Comparison of ENCODE assay signal across 13 mouse cellular contexts in genomic region chr2:31209525-31209924, GRCm38 (mm10). TPM values are rescaled to one million over a fixed set of nuclear protein-coding genes. Genes with fewer than 3 reads are reported as not detected.
DNase-seq lines count a peak whose midpoint lies in the region; ATAC-seq and TF ChIP-seq lines count a peak whose summit lies in the region.
"Had no signal": no experiment of that assay in that cellular context is flagged by ENCODE, and none has a peak within 500 bp of the region (broad histone marks: within the 10 kb centered on the region; RNA-seq: fewer than 3 reads in every experiment).

No protein-coding gene starts in this region.

- no peaks in the 10 kb centered on the region for H3K9me3 ChIP-seq in forebrain, embryonic 14.5 days (replicated peaks; ENCODE audit: control insufficient read depth, low read length)
- H3K9me3 ChIP-seq: embryonic facial prominence, embryonic 10.5 days; forebrain, embryonic 12.5 days; liver, embryonic 12.5 days had no signal

- H3K27ac ChIP-seq in heart, adult 2 months: no peak overlapping the region
- no peak overlapping the region for H3K27ac ChIP-seq in left cerebral cortex, adult 2 months
- no peak overlapping the region for H3K27ac ChIP-seq in forebrain, embryonic 14.5 days (ENCODE audit: low read depth, low read length)
- H3K27ac ChIP-seq: embryonic facial prominence, embryonic 10.5 days; forebrain, embryonic 12.5 days; hindbrain, postnatal 0 days; liver, embryonic 12.5 days had no signal

- no peak for DNase-seq in heart, adult 2 months
- no peak for DNase-seq in heart, adult 8-10 months (ENCODE audit: low spot score)
- DNase-seq in left cerebral cortex, adult 2 months (ENCODE audit: extremely low spot score in 1 of 2, low spot score in 2 of 2): no peak
- no peak for DNase-seq in left cerebral cortex, adult 8-10 months (ENCODE audit: low spot score in 2 of 2)
- peak; percentile 21 to 29 for DNase-seq in B cell, adult 2 months
- DNase-seq in brain, adult 2 months (ENCODE audit: low read depth, low spot score): peak; percentile 43
- no peak for DNase-seq in embryo, embryonic 9.5 days (ENCODE audit: extremely low spot score)
- no peak for DNase-seq in forebrain, embryonic 14.5 days (ENCODE audit: low spot score)
- DNase-seq: gastrocnemius, postnatal 10 days had no signal

- no peaks in the 10 kb centered on the region for H3K4me1 ChIP-seq in heart, adult 2 months (ENCODE audit: control insufficient read depth, insufficient read depth, low read length)
- H3K4me1 ChIP-seq in forebrain, embryonic 14.5 days (ENCODE audit: control insufficient read depth, insufficient read depth, low read length): peaks cover 4% of the 10 kb centered on the region; the same call in 1 of the 2 replicates

- 84% methylated on average over 4 of the region's 4 CpGs for WGBS in heart, adult 2 months
- 92% methylated on average over 4 of the region's 4 CpGs for WGBS in forebrain, embryonic 14.5 days

- TF ChIP-seq CTCF in heart, adult 2 months (IDR thresholded peaks at IDR 0.05): peak; percentile 53
- TF ChIP-seq CTCF in left cerebral cortex, adult 2 months (IDR thresholded peaks at IDR 0.05): peak; percentile 31

- no peaks in the 10 kb centered on the region for H3K36me3 ChIP-seq in heart, adult 2 months (ENCODE audit: control insufficient read depth, insufficient read depth, low read length)
- H3K36me3 ChIP-seq in forebrain, embryonic 14.5 days (ENCODE audit: control insufficient read depth, insufficient read depth, low read length): peaks cover 50% of the 10 kb centered on the region

- H3K4me2 ChIP-seq in forebrain, embryonic 14.5 days (ENCODE audit: low read length): no peak overlapping the region
- H3K4me2 ChIP-seq: forebrain, embryonic 12.5 days; liver, embryonic 12.5 days had no signal

- no peaks in the 10 kb centered on the region for H3K27me3 ChIP-seq in heart, adult 2 months (ENCODE audit: control insufficient read depth, insufficient read depth, low read length)
- H3K27me3 ChIP-seq in forebrain, embryonic 14.5 days (replicated peaks; ENCODE audit: control insufficient read depth, insufficient read depth, low read length): no peaks in the 10 kb centered on the region
- H3K27me3 ChIP-seq: forebrain, embryonic 12.5 days; liver, embryonic 12.5 days had no signal

- intact Hi-C loops in heart, adult 2 months (cut with DNase I): no loop called here
- intact Hi-C loops in left cerebral cortex, adult 2 months (cut with DNase I): no loop called here

- no peak for TF ChIP-seq EP300 in heart, adult 2 months (IDR thresholded peaks at IDR 0.05; ENCODE audit: insufficient read depth, low read depth, low read length)

- no peak for TF ChIP-seq POLR2A in heart, adult 2 months (IDR thresholded peaks at IDR 0.05; ENCODE audit: insufficient read depth, low read depth, low read length)

- H3K79me2 ChIP-seq in heart, adult 2 months (replicated peaks; ENCODE audit: control insufficient read depth, insufficient read depth, low read length): no peaks in the 10 kb centered on the region

- H3K4me3 ChIP-seq in heart, adult 2 months: no peak overlapping the region
- H3K4me3 ChIP-seq in left cerebral cortex, adult 2 months: no peak overlapping the region
- no peak overlapping the region for H3K4me3 ChIP-seq in forebrain, embryonic 14.5 days (ENCODE audit: low read depth, low read length)
- H3K4me3 ChIP-seq: embryonic facial prominence, embryonic 10.5 days; forebrain, embryonic 12.5 days; liver, embryonic 12.5 days had no signal

- H3K9ac ChIP-seq in heart, adult 2 months (ENCODE audit: low read depth, low read length): no peak overlapping the region
- no peak overlapping the region for H3K9ac ChIP-seq in forebrain, embryonic 14.5 days (ENCODE audit: low read length)
- H3K9ac ChIP-seq: forebrain, embryonic 12.5 days; liver, embryonic 12.5 days had no signal

- no peak for ATAC-seq in forebrain, embryonic 14.5 days
- ATAC-seq: hindbrain, postnatal 0 days; liver, embryonic 12.5 days had no signal

RNA-seq across cellular contexts. Expression of gene Ncs1, which starts 36.1 kb away (rescaled TPM):
- total RNA-seq in heart, adult 2 months (2021): 10 to 100 TPM; 11.8 to 14.1 TPM
- polyA plus RNA-seq in heart, adult 2 months (2012; rRNA removed): 5.9 and 8.3 TPM in 2 replicates
- 10 to 100 TPM; 10.0 to 16.2 (median 14.1) TPM for total RNA-seq in heart, adult 8-10 months (2022)
- 100 to 1,000 TPM; 217 to 242 TPM for total RNA-seq in left cerebral cortex, adult 2 months (2021)
- total RNA-seq in left cerebral cortex, adult 8-10 months (2022): 100 to 1,000 TPM; 207 to 245 (median 229) TPM
- polyA plus RNA-seq in forebrain, embryonic 14.5 days (2014; fragmentation: Nextera tagmentation; extraction: Ambion mirVana): 95.2 and 109 TPM in 2 replicates

RNA-seq across cellular contexts. Expression of gene Gpr107, which starts 57.4 kb away (rescaled TPM):
- 10 to 100 TPM; 29.0 to 30.9 TPM for total RNA-seq in heart, adult 2 months (2021)
- 16.0 and 32.3 TPM in 2 replicates for polyA plus RNA-seq in heart, adult 2 months (2012; rRNA removed)
- total RNA-seq in heart, adult 8-10 months (2022): 10 to 100 TPM; 27.1 to 34.5 (median 29.8) TPM
- total RNA-seq in left cerebral cortex, adult 2 months (2021): 10 to 100 TPM; 45.2 to 51.5 TPM
- total RNA-seq in left cerebral cortex, adult 8-10 months (2022): 10 to 100 TPM; 47.0 to 55.6 (median 48.1) TPM
- polyA plus RNA-seq in forebrain, embryonic 14.5 days (2014; fragmentation: Nextera tagmentation; extraction: Ambion mirVana): 26.8 and 28.3 TPM in 2 replicates

Comparison
In these comparisons a context has a peak if more than half of its experiments do, and no peak if none do; other contexts are left out.
1. DNase-seq: peak in B cell, adult 2 months (2 of 2) and brain, adult 2 months (single experiment); none in heart, adult 2 months (0 of 2), heart, adult 8-10 months (single experiment), left cerebral cortex, adult 2 months (0 of 2), left cerebral cortex, adult 8-10 months (0 of 2), embryo, embryonic 9.5 days (single experiment) and forebrain, embryonic 14.5 days (single experiment).
2. RNA of gene Ncs1, which starts 36.1 kb away (total RNA-seq): 217 to 242 TPM in left cerebral cortex, adult 2 months and 207 to 245 TPM in left cerebral cortex, adult 8-10 months; 10.0 to 16.2 TPM in heart, adult 8-10 months and 11.8 to 14.1 TPM in heart, adult 2 months; every median in the first group is over 10 times any median in the second.